Mouse (Mus musculus): ENCODE measurements around the gene Gm1043.

- no peak for TF ChIP-seq CTCF (IDR thresholded peaks at IDR 0.05; ENCODE audit: extremely low read depth, insufficient read depth, insufficient read length, insufficient replicate concordance)
- TF ChIP-seq POLR2A (IDR thresholded peaks at IDR 0.05; ENCODE audit: low read depth, low read length), result no peak
Observed at GRCm38 (mm10) chr5:37243169-37243886, 158.2 kb downstream of the Gm1043 start.
